Mouse (Mus musculus) retina, adult 2 months (tissue): ENCODE measurements around the gene A930004D18Rik.

Source experiments
- DNase-seq: peaks from one replicate; pipeline ENCODE4 v3.0.0-alpha.2; 2012; ENCODE audit warnings: low read depth, low spot score

Gene A930004D18Rik

GRCm38 (mm10) chr2:18037491-18037890 is at the start of gene A930004D18Rik:
TSS of gene A930004D18Rik (minus strand) at chr2:18037737.
- peak; percentile 76 for DNase-seq

DNA sequence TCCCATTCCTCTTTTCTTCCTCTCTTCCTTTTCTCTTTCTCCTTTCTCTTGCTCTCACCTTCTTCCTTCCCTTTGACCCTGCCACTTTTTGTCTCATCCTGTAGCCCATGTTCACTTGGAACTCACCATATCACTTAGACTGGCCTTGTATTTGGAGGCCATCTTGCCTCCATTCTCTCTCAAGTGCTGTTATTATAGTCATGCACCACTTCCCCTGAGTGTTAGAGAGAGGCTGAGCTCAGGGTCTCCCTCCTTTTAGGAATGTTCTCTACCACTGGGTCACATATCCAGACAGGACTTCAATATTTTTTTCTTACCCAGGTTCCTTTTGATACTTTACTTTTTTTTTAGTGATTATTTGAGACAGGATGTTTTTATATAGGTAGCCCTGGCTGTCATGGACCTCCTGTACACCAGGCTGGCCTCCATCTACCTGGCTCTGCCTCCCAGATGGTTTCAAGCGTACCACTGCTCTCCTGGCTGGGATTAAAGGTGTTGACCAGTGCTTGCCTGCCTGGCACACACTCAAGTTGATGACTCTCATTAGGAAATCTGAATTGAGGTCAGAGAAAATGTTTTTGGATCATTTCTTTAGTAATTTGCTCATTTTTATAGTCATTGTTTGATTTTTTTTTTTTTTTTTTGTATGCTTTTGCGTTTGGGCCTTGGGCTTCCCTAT is 42.8 kb upstream of the A930004D18Rik start:
- no peak for DNase-seq

GRCm38 (mm10) chr2:18071947-18072346 is 34.4 kb upstream of the A930004D18Rik start:
- no peak for DNase-seq

- DNase-seq = no peak
Measured at GRCm38 (mm10) chr2:18068071-18068796, 30.7 kb upstream of the A930004D18Rik start.

DNA sequence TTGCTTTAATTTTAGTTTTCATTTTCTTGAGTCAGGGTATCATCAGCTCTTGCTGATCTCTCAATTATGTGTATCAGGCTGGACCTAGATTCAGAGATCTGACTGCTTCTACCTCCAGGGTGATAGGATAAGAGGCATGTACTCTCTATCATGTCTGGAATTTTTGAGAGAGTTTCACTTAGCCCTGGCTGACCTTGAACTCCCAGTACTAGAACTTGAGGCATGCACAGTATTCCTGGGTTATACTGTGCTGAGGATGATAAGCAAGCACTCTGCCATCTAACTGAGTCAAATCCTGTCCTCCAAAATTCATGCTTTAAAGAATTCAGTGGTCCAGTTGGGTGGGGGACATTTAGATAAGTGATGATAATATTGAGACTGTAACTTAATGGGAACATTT is 28.9 kb upstream of the A930004D18Rik start:
- DNase-seq = no peak

- no peak for DNase-seq
Measured at GRCm38 (mm10) chr2:18065708-18066030, 28.1 kb upstream of the A930004D18Rik start.

GRCm38 (mm10) chr2:18064941-18065707 is 27.6 kb upstream of the A930004D18Rik start:
- DNase-seq = no peak

DNA sequence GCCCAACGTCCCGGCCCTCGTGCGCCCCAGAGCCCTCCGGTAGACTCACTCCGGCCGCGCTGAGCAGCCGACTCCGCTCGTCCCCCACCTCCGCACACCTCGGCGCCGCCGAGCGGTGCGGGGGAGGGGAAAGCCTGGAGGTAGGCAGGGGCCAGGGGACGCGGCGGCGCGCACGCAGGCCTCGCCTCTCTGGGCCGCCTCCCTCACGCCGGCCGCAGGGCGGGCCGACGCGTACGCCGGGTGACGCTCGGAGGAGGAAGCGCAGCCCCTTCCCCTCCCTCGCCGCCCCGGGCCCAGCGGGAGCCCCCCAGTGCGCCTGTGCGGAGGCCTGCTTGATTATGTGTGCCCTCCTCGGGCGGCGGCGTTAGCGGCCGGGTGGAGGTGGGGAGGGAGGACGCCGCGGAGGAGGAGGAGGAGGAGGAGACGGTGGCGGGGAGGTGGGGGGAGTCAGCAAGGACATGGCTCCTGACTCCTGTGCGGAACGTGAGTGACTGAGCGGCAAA is 26.9 kb upstream of the A930004D18Rik start:
- peak; percentile 82 for DNase-seq

GRCm38 (mm10) chr2:18063763-18064251 is 26.3 kb upstream of the A930004D18Rik start:
- no peak for DNase-seq

GRCm38 (mm10) chr2:18060396-18060795 is 22.9 kb upstream of the A930004D18Rik start:
- no peak for DNase-seq

DNA sequence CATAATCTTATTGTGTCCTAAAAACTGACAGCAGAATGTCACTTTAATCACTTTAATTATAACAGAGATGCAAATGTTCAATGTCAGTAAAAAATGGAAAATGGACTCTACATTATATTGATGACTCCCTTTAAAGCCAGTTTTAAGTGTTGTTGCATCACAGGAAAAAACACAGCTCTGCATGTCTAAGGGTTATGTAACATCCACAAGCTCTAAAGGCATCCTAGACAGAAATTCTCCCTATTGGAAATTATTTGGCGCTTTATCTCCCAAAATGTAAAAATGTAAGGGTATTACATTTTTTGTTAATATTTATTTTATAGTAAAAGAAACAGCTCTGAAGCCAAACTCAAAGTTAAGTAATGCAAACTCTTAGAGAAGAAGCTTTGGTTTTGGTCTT is 22.4 kb upstream of the A930004D18Rik start:
- no peak for DNase-seq

- DNase-seq = no peak
Measured at GRCm38 (mm10) chr2:18059063-18059462, 21.5 kb upstream of the A930004D18Rik start.

GRCm38 (mm10) chr2:18058146-18058708 is 20.7 kb upstream of the A930004D18Rik start:
- no peak for DNase-seq

DNA sequence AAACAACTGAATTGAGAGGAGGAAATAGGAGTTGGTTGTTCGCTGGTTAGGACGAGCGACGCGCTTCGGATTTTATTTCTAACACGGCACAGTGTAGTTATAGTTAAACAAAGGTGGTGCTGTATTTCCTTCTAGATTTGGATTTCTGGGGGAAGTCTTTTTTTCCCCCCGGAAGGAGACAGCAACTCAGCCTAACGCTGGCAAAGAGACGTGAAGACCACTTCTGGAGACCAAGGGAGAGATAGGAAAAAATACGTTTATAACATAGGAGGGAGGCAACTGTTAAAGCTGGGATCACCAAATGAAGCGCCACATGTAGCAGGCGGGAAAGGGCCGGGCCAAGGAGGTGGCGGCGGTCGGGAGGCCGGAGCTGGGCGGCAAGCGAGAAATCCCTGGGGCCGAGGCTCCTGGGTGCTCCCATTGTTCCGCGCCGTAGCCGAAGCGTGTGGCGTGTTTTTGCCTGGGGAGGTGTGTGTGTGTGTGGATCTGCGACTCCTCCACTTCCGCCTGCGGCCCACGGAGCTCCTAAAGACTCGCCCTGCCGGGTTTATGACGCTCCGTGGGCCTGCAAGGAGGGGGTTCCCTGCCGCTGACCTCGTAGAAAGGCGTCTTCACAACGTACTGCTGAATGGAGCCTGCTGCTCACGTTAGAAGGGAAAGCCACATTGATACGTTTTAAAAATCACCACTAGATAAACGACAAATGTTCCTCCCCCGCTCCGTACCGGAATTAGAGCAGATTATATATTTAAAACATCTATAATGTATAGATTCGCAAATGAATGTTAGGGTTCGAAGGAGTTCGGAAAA is 20.0 kb upstream of the A930004D18Rik start:
- DNase-seq = no peak

GRCm38 (mm10) chr2:18056786-18057255 is 19.3 kb upstream of the A930004D18Rik start:
- DNase-seq = peak; percentile 86

- peak; percentile 85 for DNase-seq
Measured at GRCm38 (mm10) chr2:18055929-18056785, 18.6 kb upstream of the A930004D18Rik start.

GRCm38 (mm10) chr2:18055016-18055928 is 17.7 kb upstream of the A930004D18Rik start, which contains the start of gene Mllt10:
TSS of gene Mllt10 (plus strand) at chr2:18055237.
- no peak for DNase-seq

- DNase-seq = no peak
Measured at GRCm38 (mm10) chr2:18053951-18054530, 16.5 kb upstream of the A930004D18Rik start.
